Mouse (Mus musculus): ENCODE measurements at regions not wholly inside any gene's neighbourhood (a gene's known extent, or its start where the extent isn't known, plus 50 kb on each side); places are given as distances from the start of the nearest gene placed in this dataset.

DNA sequence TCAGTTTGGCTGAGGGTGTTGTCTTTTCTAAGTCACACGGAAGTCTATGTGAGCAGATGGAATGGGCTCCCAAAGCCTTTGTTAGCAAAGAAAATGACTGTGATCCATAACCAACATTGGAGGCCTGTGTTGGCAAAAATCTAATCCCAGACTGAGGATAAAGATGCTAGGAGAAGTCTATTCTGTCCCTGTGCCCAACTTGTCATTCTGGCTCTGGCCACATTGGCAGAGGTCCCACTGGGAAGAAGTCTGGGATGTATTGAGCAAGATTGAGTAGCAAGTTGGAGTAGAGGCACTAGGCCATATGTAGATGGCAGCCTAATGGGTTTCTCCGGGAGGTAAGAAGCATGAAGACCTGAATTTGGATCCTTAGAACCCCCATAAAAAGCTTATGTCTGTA lies 54.1 kb downstream of the Nog start:
- Histone ChIP-seq H3K36me3 (ENCODE audit: control insufficient read depth, insufficient read depth, low read length) (no peaks in the 10 kb centered on the region), H3K9ac (ENCODE audit: low read length) (no peak overlapping the region), H3K4me2 (ENCODE audit: low read length) (no peak overlapping the region), H3K27ac (replicated peaks in 1 of 2; ENCODE audit: control insufficient read depth in 1 of 2, insufficient read depth in 1 of 2, low read depth in 2 of 2, low read length in 2 of 2) (no peak overlapping the region), H3K9me3 (ENCODE audit: control insufficient read depth, low read length) (no peaks in the 10 kb centered on the region), H3K4me1 (ENCODE audit: control insufficient read depth in 2 of 2, insufficient read depth in 2 of 2, low read length in 2 of 2) (peaks cover 1 to 4% of the 10 kb centered on the region in 2 experiments; a peak in 3 of 4 replicates), H3K27me3 (ENCODE audit: control insufficient read depth, insufficient read depth, low read length) (no peaks in the 10 kb centered on the region), H3K4me3 (ENCODE audit: control insufficient read depth in 1 of 2, insufficient read depth in 1 of 2, low read depth in 1 of 2, low read length in 2 of 2) (no peak overlapping the region)
- WGBS: 88% methylated on average over 2 of the region's 2 CpGs
- no peak for ATAC-seq (ENCODE audit: insufficient number of reproducible peaks, insufficient read depth, low FRiP score, low read depth)

DNA sequence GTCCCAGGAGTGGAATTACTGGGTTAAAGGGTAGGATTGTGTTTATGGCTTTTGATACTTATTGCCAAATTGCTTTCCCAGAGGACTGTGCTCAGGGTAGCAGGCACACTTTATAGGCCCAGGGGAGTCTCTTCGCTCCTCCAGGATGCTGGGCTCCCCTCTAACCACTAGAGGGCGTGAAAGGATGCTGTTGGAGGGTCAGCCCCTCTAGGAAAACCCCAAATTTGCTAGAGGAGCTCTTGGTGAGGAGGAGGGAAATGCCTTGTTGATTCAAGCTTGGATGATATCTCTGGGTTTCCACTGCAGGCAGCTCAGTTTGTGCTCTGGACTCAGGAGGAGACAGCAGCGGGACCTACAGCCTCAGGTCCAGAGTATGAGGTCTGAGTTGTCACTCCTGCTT lies 58.8 kb downstream of the Nog start:
- 18% methylated on average over 3 of the region's 3 CpGs for WGBS
- Histone ChIP-seq H3K9me3 (ENCODE audit: control insufficient read depth, low read length) (no peaks in the 10 kb centered on the region), H3K4me3 (ENCODE audit: control insufficient read depth in 1 of 2, insufficient read depth in 1 of 2, low read depth in 1 of 2, low read length in 2 of 2) (no peak overlapping the region), H3K4me2 (ENCODE audit: low read length) (no peak overlapping the region), H3K27ac (replicated peaks in 1 of 2; ENCODE audit: control insufficient read depth in 1 of 2, insufficient read depth in 1 of 2, low read depth in 2 of 2, low read length in 2 of 2) (no peak overlapping the region), H3K9ac (ENCODE audit: low read length) (no peak overlapping the region), H3K4me1 (ENCODE audit: control insufficient read depth in 2 of 2, insufficient read depth in 2 of 2, low read length in 2 of 2) (peaks cover 0 to 3% of the 10 kb centered on the region in 2 experiments; a peak in 1 of 4 replicates), H3K36me3 (ENCODE audit: control insufficient read depth, insufficient read depth, low read length) (no peaks in the 10 kb centered on the region), H3K27me3 (ENCODE audit: control insufficient read depth, insufficient read depth, low read length) (no peaks in the 10 kb centered on the region)
- no peak for ATAC-seq (ENCODE audit: insufficient number of reproducible peaks, insufficient read depth, low FRiP score, low read depth)

- H3K4me2 ChIP-seq (ENCODE audit: low read length): no peak overlapping the region
- H3K27me3 ChIP-seq (ENCODE audit: control insufficient read depth, insufficient read depth, low read length): no peaks in the 10 kb centered on the region
- no peak overlapping the region for H3K9ac ChIP-seq (ENCODE audit: low read length)
- no peak for ATAC-seq (ENCODE audit: insufficient number of reproducible peaks, insufficient read depth, low FRiP score, low read depth)
- H3K36me3 ChIP-seq (ENCODE audit: control insufficient read depth, insufficient read depth, low read length): no peaks in the 10 kb centered on the region
- H3K4me1 ChIP-seq (ENCODE audit: control insufficient read depth in 2 of 2, insufficient read depth in 2 of 2, low read length in 2 of 2): peaks cover 0 to 3% of the 10 kb centered on the region in 2 experiments; a peak in 1 of 4 replicates
- H3K4me3 ChIP-seq (ENCODE audit: control insufficient read depth in 1 of 2, insufficient read depth in 1 of 2, low read depth in 1 of 2, low read length in 2 of 2): no peak overlapping the region
- H3K9me3 ChIP-seq (ENCODE audit: control insufficient read depth, low read length): no peaks in the 10 kb centered on the region
- WGBS: 79% methylated on average over 2 of the region's 2 CpGs
- no peak overlapping the region for H3K27ac ChIP-seq (replicated peaks in 1 of 2; ENCODE audit: control insufficient read depth in 1 of 2, insufficient read depth in 1 of 2, low read depth in 2 of 2, low read length in 2 of 2)
Measured at GRCm38 (mm10) chr11:89242130-89242529, 60.0 kb downstream of the Nog start.

DNA sequence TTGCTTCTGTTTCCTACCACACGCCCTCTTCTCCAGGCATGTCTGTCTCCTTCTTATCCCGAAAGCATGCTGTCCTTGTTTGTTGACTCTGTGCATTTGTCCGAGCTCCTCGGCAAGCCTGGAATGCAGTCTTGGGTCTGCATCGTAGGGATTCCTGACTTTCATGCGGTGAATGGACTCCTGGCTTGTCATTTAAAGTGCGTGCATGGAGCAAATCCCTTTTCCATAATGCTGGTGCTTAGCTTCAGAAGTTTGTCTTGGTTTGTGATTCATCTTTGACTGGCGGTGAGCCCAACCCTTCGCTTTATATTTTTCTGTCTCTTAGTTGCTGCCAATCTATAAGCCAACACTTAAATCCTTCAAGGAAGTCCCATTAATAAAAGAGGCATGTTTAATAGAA lies 62.2 kb downstream of the Nog start:
- Histone ChIP-seq H3K4me3 (ENCODE audit: control insufficient read depth in 1 of 2, insufficient read depth in 1 of 2, low read depth in 1 of 2, low read length in 2 of 2) (no peak overlapping the region), H3K9ac (ENCODE audit: low read length) (no peak overlapping the region), H3K27me3 (ENCODE audit: control insufficient read depth, insufficient read depth, low read length) (no peaks in the 10 kb centered on the region), H3K4me1 (ENCODE audit: control insufficient read depth in 2 of 2, insufficient read depth in 2 of 2, low read length in 2 of 2) (peaks cover 0 to 3% of the 10 kb centered on the region in 2 experiments; a peak in 1 of 4 replicates), H3K4me2 (ENCODE audit: low read length) (no peak overlapping the region), H3K27ac (replicated peaks in 1 of 2; ENCODE audit: control insufficient read depth in 1 of 2, insufficient read depth in 1 of 2, low read depth in 2 of 2, low read length in 2 of 2) (no peak overlapping the region), H3K9me3 (ENCODE audit: control insufficient read depth, low read length) (no peaks in the 10 kb centered on the region), H3K36me3 (ENCODE audit: control insufficient read depth, insufficient read depth, low read length) (no peaks in the 10 kb centered on the region)
- no peak for ATAC-seq (ENCODE audit: insufficient number of reproducible peaks, insufficient read depth, low FRiP score, low read depth)
- WGBS: 28% methylated on average over 9 of the region's 9 CpGs

- no peak for ATAC-seq (ENCODE audit: insufficient number of reproducible peaks, insufficient read depth, low FRiP score, low read depth)
- 84% methylated on average over 3 of the region's 3 CpGs for WGBS
- Histone ChIP-seq H3K4me1 (ENCODE audit: control insufficient read depth in 2 of 2, insufficient read depth in 2 of 2, low read length in 2 of 2) (peaks cover 0 to 3% of the 10 kb centered on the region in 2 experiments; a peak in 1 of 4 replicates), H3K4me2 (ENCODE audit: low read length) (no peak overlapping the region), H3K9ac (ENCODE audit: low read length) (no peak overlapping the region), H3K36me3 (ENCODE audit: control insufficient read depth, insufficient read depth, low read length) (no peaks in the 10 kb centered on the region), H3K27me3 (ENCODE audit: control insufficient read depth, insufficient read depth, low read length) (no peaks in the 10 kb centered on the region), H3K9me3 (ENCODE audit: control insufficient read depth, low read length) (no peaks in the 10 kb centered on the region), H3K27ac (replicated peaks in 1 of 2; ENCODE audit: control insufficient read depth in 1 of 2, insufficient read depth in 1 of 2, low read depth in 2 of 2, low read length in 2 of 2) (no peak overlapping the region), H3K4me3 (ENCODE audit: control insufficient read depth in 1 of 2, insufficient read depth in 1 of 2, low read depth in 1 of 2, low read length in 2 of 2) (no peak overlapping the region)
Measured at GRCm38 (mm10) chr11:89236904-89237303, 65.2 kb downstream of the Nog start.

DNA sequence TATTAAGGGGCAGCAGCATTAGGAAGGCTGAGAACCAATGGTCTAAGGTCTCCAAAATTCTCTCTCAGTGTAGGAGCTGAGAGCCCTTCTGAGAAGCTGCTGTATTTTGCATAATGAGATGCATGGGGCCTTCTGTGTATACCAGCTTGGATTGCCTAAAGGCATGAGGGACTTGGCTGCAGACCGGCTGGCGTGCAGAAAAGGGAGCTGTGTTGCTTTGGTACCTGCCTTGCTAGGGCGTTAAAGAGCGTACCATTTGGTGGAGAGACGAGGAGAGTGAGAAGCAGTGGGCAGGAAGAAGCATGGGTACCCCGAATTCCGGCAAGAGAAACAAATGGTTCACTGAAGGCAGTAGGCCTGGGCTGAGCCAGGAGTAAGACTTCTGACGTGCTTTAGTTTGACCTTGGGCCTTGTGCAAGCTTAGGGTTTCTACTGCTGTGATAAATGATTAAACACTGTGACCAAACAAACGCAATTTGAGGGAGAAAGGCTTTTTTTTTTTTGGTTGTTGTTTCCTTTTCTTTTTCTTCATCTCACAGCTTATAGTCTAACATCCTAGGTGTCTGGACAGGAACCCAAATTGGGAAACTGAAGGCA lies 69.2 kb downstream of the Nog start:
- no peak overlapping the region for H3K4me3 ChIP-seq (ENCODE audit: control insufficient read depth in 1 of 2, insufficient read depth in 1 of 2, low read depth in 1 of 2, low read length in 2 of 2)

DNA sequence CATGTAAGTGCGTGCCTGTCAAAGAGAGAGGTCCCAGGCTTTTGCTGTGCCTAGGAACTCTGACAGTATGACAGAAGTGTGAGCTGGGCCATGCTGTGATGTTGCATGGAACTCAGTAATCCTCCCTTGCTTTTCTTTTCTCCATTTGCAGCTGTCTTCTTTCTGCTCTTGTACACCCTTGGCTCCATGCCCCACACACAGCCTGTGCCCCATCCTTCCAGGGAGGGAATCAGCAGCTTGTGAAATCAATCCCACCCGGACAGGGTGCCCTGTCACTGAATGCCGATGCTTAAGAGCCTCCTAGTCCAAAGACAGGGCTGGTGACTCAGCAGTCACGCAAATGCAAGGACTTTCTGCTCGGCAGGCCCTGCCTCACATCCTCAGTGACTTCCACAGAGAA lies 72.4 kb downstream of the Nog start:
- no peaks in the 10 kb centered on the region for H3K36me3 ChIP-seq (ENCODE audit: control insufficient read depth, insufficient read depth, low read length)
- no peak overlapping the region for H3K9ac ChIP-seq (ENCODE audit: low read length)
- H3K4me2 ChIP-seq (ENCODE audit: low read length): no peak overlapping the region
- H3K4me3 ChIP-seq (ENCODE audit: control insufficient read depth in 1 of 2, insufficient read depth in 1 of 2, low read depth in 1 of 2, low read length in 2 of 2): no peak overlapping the region
- no peaks in the 10 kb centered on the region for H3K27me3 ChIP-seq (ENCODE audit: control insufficient read depth, insufficient read depth, low read length)
- no peak for ATAC-seq (ENCODE audit: insufficient number of reproducible peaks, insufficient read depth, low FRiP score, low read depth)
- 41% methylated on average over 5 of the region's 5 CpGs for WGBS
- H3K27ac ChIP-seq (replicated peaks in 1 of 2; ENCODE audit: control insufficient read depth in 1 of 2, insufficient read depth in 1 of 2, low read depth in 2 of 2, low read length in 2 of 2): no peak overlapping the region
- H3K9me3 ChIP-seq (ENCODE audit: control insufficient read depth, low read length): no peaks in the 10 kb centered on the region
- no peaks in the 10 kb centered on the region for H3K4me1 ChIP-seq (ENCODE audit: control insufficient read depth in 2 of 2, insufficient read depth in 2 of 2, low read length in 2 of 2)

More for the DNA sequence above, 69.2 kb downstream of the Nog start:
- Histone ChIP-seq H3K4me2 (ENCODE audit: low read length) (no peak overlapping the region), H3K36me3 (ENCODE audit: control insufficient read depth, insufficient read depth, low read length) (no peaks in the 10 kb centered on the region), H3K4me1 (ENCODE audit: control insufficient read depth in 2 of 2, insufficient read depth in 2 of 2, low read length in 2 of 2) (no peaks in the 10 kb centered on the region), H3K9ac (ENCODE audit: low read length) (no peak overlapping the region), H3K27ac (replicated peaks in 1 of 2; ENCODE audit: control insufficient read depth in 1 of 2, insufficient read depth in 1 of 2, low read depth in 2 of 2, low read length in 2 of 2) (no peak overlapping the region), H3K9me3 (ENCODE audit: control insufficient read depth, low read length) (no peaks in the 10 kb centered on the region), H3K27me3 (ENCODE audit: control insufficient read depth, insufficient read depth, low read length) (no peaks in the 10 kb centered on the region)
- WGBS: 65% methylated on average over 9 of the region's 9 CpGs
- no peak for ATAC-seq (ENCODE audit: insufficient number of reproducible peaks, insufficient read depth, low FRiP score, low read depth)

GRCm38 (mm10) chr11:89213204-89213603 lies 88.9 kb downstream of the Nog start:
- no peaks in the 10 kb centered on the region for H3K4me1 ChIP-seq (ENCODE audit: control insufficient read depth in 2 of 2, insufficient read depth in 2 of 2, low read length in 2 of 2)
- H3K27me3 ChIP-seq (ENCODE audit: control insufficient read depth, insufficient read depth, low read length): no peaks in the 10 kb centered on the region
- no peak overlapping the region for H3K4me3 ChIP-seq (ENCODE audit: control insufficient read depth in 1 of 2, insufficient read depth in 1 of 2, low read depth in 1 of 2, low read length in 2 of 2)
- H3K9me3 ChIP-seq (ENCODE audit: control insufficient read depth, low read length): no peaks in the 10 kb centered on the region
- no peak overlapping the region for H3K4me2 ChIP-seq (ENCODE audit: low read length)
- ATAC-seq (ENCODE audit: insufficient number of reproducible peaks, insufficient read depth, low FRiP score, low read depth): no peak
- WGBS: 88% methylated on average over 5 of the region's 5 CpGs
- H3K9ac ChIP-seq (ENCODE audit: low read length): no peak overlapping the region
- no peak overlapping the region for H3K27ac ChIP-seq (replicated peaks in 1 of 2; ENCODE audit: control insufficient read depth in 1 of 2, insufficient read depth in 1 of 2, low read depth in 2 of 2, low read length in 2 of 2)
- no peaks in the 10 kb centered on the region for H3K36me3 ChIP-seq (ENCODE audit: control insufficient read depth, insufficient read depth, low read length)

All from heart, embryonic 14.5 days (tissue).